Mouse (Mus musculus) megakaryocyte, embryonic 14.5 days (primary cell): Measurements from ENCODE around the gene Dbil5.

Experiments used
- FLI1 ChIP-seq: IDR thresholded peaks from 2 replicates; pipeline ENCODE4 v1.6.1; 2012; ENCODE audit warnings: low read length, inconsistent platforms, mixed read lengths
- GATA1 ChIP-seq: IDR thresholded peaks from 3 replicates; pipeline ENCODE4 v1.6.1; 2012; ENCODE audit warnings: mixed read lengths, low read length, inconsistent platforms, borderline replicate concordance

DNA sequence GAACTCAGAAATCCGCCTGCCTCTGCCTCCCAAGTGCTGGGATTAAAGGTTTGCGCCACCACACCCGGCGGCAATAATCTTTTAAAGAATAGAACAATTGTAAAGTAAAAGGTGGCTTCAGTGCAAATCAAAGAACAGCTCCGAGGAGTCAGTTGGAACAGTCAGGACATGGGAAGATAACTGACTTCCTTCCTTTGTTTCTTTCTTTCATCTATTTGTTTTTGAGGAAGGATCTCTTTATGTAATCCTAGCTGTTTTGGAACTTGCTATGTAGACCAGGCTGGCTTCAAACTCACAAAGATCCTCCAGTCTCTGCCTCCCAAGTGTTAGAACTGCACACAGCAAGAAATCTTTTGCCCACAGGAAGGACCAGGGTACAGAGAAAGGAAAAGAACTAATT, 7.2 kb downstream of the Dbil5 start:
- no peak for TF ChIP-seq GATA1
- TF ChIP-seq FLI1: no peak
